Mouse (Mus musculus) ES-E14 (cell line): ENCODE measurements at regions not wholly inside any gene's neighbourhood (a gene's known extent, or its start where the extent isn't known, plus 50 kb on each side); places are given as distances from the start of the nearest gene placed in this dataset.

ENCODE experiments used
- CHD2 ChIP-seq: IDR thresholded peaks from 2 replicates; pipeline ENCODE4 v1.6.1; 2014; ENCODE audit warnings: mild to moderate bottlenecking, low read depth, low read length, inconsistent platforms
- MAFK ChIP-seq: IDR thresholded peaks from 2 replicates; pipeline ENCODE4 v1.6.1; 2014; ENCODE audit warnings: mild to moderate bottlenecking, low read depth, low read length, inconsistent platforms; ENCODE audit not compliant: insufficient read depth

DNA sequence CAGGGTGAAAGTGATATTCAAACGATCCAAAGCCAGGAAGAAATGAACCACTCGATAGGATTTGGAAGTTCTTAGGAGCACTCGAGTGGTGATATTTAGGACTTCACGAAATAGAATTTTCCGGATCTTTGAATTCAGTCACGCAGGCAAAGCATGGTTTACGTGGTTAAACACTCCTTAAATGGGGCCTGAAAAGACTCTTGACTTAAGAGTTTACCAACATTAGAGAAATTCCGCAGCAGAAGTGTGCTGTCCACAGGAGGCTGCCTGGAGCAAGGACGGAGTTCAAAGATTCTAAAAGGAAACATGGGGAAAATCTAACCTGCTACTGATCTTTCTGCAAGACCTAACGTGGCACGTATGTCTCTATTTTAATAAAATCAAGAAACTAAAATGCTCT is 175.4 kb upstream of the Arl4c start:
- TF ChIP-seq CHD2 (no peak), MAFK (no peak)
